Mouse (Mus musculus) neutrophil, adult 83 days (primary cell): ENCODE data around the gene Dennd2d. TPM values are rescaled to one million over a fixed set of nuclear protein-coding genes. Genes with fewer than 3 reads are reported as not detected.

Source experiments
- total RNA-seq, 2 experiments: library from RNA; stranded (reverse); gene quantifications; one replicate each; pipeline ENCODE4 v1.2.4; 2023

Gene Dennd2d
- total RNA-seq, result 10 to 100 TPM; 49.3 to 51.3 TPM

DNA sequence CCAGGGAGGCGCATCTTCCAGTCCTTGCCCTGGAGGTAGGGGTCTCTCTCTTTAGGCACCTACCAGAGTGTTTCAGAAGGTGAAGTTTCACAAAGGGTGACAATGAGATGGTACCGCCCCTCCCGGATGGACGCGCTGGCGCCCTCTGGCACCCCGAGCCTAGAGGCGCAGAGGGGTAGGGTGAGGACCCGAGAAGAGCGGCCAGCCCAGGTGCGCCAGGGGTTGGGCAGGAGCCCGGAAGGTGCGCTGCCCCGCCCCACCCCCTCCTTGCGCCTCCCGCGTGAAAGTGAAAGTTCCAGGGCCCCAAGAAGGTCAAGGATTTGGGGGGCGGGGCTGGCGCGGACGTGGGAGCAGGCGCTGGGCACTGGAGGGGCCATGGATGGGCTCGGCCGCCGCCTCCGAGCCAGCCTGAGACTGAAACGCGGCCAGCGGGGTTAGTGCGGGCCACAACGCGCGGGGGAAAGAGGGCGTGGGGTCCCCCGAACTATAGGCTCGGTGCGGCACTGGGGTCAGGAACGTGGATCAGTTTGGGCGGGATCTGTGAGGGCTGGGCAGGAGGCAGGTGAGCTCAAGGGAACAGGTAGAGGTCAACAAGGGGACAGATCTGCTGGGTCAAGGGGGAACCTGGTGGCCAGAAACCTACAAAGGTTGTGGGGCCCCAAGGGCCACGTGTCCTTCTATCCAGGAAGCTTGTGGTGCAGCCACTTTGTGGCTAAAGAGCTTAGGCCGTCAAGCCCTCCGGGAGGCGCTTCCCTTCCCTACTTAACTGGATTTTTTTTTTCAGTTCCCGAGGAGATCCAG is at the start of gene Dennd2d:
Dennd2d (plus strand) TSS at position 125 of the 801 bp plus-strand sequence.

DNA sequence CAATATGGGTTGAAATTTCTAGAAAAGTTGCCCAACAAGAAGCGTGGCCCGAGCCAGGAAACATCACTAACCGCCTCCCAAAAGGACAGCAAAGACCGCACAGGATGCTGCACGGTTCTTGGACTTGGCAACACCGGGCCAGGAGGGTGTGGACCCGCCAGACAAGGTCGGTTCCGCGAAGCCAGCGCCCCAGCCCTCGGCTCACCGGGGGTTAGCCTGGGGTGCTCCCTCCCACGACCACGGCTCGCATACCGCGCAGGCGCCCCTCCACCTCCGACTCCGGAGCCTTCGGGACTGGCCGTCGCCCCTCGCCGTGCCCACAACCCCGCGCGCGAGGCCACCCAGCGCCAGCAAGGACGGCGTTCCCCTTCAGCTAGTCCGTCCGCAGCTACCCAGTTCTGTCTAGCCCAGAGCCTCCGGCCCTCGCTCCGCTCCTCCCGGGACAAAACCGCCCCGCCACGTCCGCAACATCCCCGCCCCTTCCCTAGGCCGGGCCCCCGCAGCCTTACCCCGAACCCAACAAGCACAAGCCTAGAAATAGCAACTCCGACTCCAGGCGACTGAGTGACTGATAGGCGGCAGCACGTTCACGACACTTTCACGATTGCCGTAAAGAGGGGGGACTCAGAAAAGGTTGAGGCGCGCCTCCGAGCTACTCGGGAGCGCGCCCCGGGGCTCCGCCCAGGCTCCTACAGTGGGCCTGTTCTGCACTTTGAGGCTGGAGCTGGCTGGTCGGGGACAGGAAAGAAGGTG is 65.1 kb downstream of the Dennd2d start, which contains the start of the genes Dram2 and Cept1:
Dram2 (plus strand) TSS at position 628 of the 753 bp plus-strand sequence.
Cept1 (minus strand) TSS at position 632 of the 753 bp plus-strand sequence.

Other genes starting within 250 kb of the Dennd2d start
- gene Chil6, start 76.2 kb upstream of the Dennd2d start, total RNA-seq, result under 1 TPM; 0.40 to 0.55 TPM
- gene Dram2, start 65.4 kb downstream of the Dennd2d start, total RNA-seq, result 10 to 100 TPM; 50.8 to 53.9 TPM
- gene Cept1, start 65.4 kb downstream of the Dennd2d start, total RNA-seq, result 10 to 100 TPM; 54.9 to 70.0 TPM
- gene Lrif1, start 202.6 kb downstream of the Dennd2d start, total RNA-seq, result 10 to 100 TPM; 26.3 to 26.6 TPM